Mouse (Mus musculus) ES-E14 (cell line): ENCODE results near the gene Zfp955a.
"Not testable (repeated sequence)": the region's sequence is repeated elsewhere in the genome, so short reads cannot be mapped to it uniquely, and the experiment has no call there.

Experiments
- CHD2 ChIP-seq: IDR thresholded peaks from 2 replicates; pipeline ENCODE4 v1.6.1; 2014; ENCODE audit warnings: mild to moderate bottlenecking, low read depth, low read length, inconsistent platforms
- HCFC1 ChIP-seq: IDR thresholded peaks from 2 replicates; pipeline ENCODE4 v1.6.1; 2012; ENCODE audit warnings: low read length, inconsistent platforms, borderline replicate concordance; ENCODE audit not compliant: insufficient read depth
- MAFK ChIP-seq: IDR thresholded peaks from 2 replicates; pipeline ENCODE4 v1.6.1; 2014; ENCODE audit warnings: mild to moderate bottlenecking, low read depth, low read length, inconsistent platforms; ENCODE audit not compliant: insufficient read depth
- ZC3H11A ChIP-seq: IDR thresholded peaks from 2 replicates; pipeline ENCODE4 v1.6.1; 2012; ENCODE audit warnings: low read depth, mild to moderate bottlenecking, inconsistent platforms, low read length, borderline replicate concordance
- ZNF384 ChIP-seq: IDR thresholded peaks from 2 replicates; pipeline ENCODE4 v1.6.1; 2012; ENCODE audit warnings: low read depth, low read length, inconsistent platforms

GRCm38 (mm10) chr17:33289876-33290149 lies 34.9 kb upstream of the Zfp955a start:
- TF ChIP-seq HCFC1, ZC3H11A, MAFK, ZNF384, CHD2: not testable (repeated sequence)
